Mouse (Mus musculus): Measurements from ENCODE around the gene Cacna1d. TPM values are rescaled to one million over a fixed set of nuclear protein-coding genes. Genes with fewer than 3 reads are reported as not detected.

Cacna1d gene
- total RNA-seq, 2 experiments from 2014 or later = 0.36 to 0.38 TPM

DNA sequence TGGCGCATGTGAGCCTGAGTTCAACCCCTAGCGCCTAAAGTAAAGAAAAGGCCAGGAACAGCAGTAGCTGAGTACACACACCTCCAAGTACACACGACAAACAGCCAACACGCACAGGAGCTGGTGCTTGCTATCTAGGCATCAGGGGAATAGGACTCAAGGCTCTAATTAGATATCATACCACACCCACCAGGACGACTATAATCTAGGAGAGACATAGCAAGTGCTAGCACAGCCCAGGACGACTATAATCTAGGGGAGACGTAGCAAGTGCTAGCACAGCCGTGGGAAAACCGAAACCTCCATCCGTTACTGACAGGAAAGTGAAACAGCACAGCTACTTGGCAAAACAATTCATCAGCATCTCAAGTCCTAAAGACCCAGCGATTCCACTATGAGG is 162.1 kb downstream of the Cacna1d start:
- intact Hi-C loops (cut with DNase I) = no loop called here
- TF ChIP-seq CTCF (IDR thresholded peaks at IDR 0.05) = no peak

DNA sequence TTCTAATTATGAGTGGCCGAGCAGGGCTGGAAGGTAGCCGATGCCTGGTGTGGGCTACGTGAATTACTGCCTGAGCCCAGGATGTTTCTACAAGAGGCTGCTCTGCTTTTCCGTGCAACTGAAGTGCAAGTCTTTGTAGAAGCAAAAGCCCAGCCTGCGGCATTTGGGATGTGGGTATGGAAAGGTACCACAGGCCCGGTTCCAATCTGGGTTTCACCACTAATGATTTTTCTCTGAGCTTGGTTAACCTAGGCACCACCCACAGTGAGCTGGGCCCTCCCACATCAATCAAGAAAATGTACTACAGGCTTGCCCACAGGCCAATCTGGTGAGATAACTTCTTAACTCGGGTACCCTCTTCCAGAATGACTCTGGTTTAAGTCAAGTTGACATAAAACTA is 163.8 kb downstream of the Cacna1d start:
- DNase-seq = no peak
- TF ChIP-seq CTCF (IDR thresholded peaks at IDR 0.05) = no peak
- H3K27ac ChIP-seq = no peak overlapping the region
- intact Hi-C loops (cut with DNase I) = no loop called here
- H3K4me3 ChIP-seq = no peak overlapping the region

More for the DNA sequence above, 162.1 kb downstream of the Cacna1d start:
- Histone ChIP-seq H3K4me3 (no peak overlapping the region), H3K27ac (no peak overlapping the region)
- DNase-seq = no peak

DNA sequence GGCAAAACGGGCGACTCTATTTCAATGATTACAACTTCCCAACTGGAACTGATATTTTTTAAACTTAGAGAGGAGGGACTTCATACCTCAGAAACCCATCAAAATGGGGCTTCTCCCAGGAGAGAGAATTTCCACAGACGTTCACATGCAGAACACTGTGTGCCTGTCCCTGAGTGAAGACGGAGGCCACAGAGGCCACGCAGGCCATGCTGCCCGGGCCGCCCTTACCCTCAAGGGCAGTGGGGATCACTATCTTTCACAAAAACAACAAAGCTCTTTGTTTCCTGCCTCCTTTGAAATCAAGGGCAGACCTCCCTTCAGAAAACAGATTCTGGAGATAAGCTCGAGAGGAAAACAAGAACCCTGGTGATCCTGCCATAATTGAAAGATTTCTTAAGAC is 164.2 kb downstream of the Cacna1d start:
- TF ChIP-seq CTCF (IDR thresholded peaks at IDR 0.05) = no peak
- no peak for DNase-seq

DNA sequence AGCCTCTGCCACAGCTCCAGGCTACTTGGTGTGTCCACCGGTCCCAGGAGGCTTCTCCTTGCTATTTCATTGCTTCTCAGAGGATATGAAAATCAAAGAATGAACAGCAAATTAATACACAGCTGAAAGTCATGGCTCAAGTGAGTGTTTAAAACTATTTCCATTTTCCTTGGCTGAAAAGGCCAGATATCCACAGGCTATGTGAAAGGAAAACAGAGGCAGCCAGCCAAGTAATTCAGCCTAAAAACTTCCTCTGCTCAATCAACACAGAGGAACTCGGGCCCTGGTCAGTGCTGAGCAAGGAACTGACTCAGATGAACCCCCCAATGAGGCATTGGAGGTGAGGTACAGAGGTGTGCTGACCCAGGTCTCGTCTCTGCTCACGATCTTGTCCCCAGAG is 165.0 kb downstream of the Cacna1d start:
- H3K27ac ChIP-seq = no peak overlapping the region
- H3K4me3 ChIP-seq = no peak overlapping the region
- no peak for TF ChIP-seq CTCF (IDR thresholded peaks at IDR 0.05)
- DNase-seq = no peak
- intact Hi-C loops (cut with DNase I) = no loop called here

More for the DNA sequence above, 164.2 kb downstream of the Cacna1d start:
- Histone ChIP-seq H3K4me3 (no peak overlapping the region), H3K27ac (no peak overlapping the region)
- intact Hi-C loops (cut with DNase I) = no loop called here

DNA sequence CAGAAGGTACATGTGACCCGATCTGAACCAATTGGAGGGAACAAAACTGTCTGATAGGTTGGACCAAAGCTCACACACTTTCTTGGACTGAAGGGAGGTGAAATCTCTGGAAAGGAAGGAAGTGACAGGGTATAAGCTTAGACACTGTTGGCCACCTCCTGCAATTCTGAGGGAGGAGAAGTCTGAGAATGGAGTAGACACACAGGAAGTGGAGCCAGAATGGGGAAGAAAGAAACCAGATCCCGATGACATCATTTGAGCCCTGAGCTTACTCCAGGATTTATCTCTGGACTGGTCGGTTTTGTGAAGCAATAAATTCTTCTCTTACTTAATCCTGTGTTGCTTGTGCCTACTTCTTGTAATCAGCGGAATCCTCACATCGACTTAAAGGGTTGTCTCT is 166.3 kb downstream of the Cacna1d start:
- intact Hi-C loops (cut with DNase I) = no loop called here
- DNase-seq = no peak
- no peak overlapping the region for H3K27ac ChIP-seq
- H3K4me3 ChIP-seq = no peak overlapping the region
- no peak for TF ChIP-seq CTCF (IDR thresholded peaks at IDR 0.05)

DNA sequence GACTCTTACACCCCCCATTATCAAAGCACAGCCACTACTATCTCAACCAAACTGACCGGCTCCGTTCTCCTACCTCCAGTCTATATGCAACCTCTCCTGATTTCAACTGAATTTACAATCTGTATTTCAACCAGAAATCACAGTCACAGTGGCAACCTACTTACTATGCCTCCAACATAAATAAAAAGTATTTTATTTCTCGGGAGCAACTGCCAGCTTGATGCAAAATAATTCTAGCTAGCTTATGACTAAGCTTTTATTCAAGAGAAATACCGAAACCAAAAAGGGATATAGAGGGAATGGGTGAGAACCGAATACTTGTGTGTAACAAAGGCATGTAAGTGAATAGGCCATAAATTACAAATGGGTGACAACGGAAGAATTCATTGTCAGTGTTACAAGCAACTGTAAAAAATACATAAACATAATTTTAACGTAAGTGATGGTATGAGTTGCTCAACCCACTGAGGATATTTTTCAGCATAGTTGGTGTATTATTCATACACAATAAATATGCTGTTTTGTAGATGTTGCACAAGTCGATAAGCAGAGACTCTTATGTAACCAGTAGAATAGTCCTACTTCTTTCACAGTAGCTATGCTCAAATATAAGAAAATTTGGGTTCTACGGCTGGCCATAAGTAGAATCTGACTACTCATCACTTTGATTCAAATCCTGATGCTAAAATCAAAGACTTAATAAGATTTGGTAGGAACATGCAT is 172.4 kb downstream of the Cacna1d start:
- intact Hi-C loops (cut with DNase I) = no loop called here
- no peak for TF ChIP-seq CTCF (IDR thresholded peaks at IDR 0.05)
- Histone ChIP-seq H3K27ac (no peak overlapping the region), H3K4me3 (no peak overlapping the region)
- no peak for DNase-seq

DNA sequence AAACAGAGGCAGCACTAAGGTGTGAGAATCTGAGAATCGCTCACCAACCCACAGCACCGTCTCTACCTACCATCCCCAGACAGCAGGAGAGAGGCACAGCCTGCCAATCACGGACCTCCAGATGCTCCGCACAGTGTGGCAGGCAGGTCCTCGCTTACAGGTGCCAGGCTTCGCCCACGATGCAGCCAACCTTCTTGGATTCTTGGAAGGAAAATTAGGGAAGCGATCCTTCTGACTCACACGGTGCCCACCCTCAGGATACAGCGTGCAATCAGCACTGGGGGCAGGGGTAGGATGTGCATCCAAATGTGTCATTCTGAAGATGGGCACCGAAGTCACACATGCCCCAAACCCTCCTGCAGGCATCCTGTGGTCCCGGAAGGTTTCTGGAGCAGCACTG is 173.0 kb downstream of the Cacna1d start:
- intact Hi-C loops (cut with DNase I) = no loop called here
- H3K4me3 ChIP-seq = no peak overlapping the region

DNA sequence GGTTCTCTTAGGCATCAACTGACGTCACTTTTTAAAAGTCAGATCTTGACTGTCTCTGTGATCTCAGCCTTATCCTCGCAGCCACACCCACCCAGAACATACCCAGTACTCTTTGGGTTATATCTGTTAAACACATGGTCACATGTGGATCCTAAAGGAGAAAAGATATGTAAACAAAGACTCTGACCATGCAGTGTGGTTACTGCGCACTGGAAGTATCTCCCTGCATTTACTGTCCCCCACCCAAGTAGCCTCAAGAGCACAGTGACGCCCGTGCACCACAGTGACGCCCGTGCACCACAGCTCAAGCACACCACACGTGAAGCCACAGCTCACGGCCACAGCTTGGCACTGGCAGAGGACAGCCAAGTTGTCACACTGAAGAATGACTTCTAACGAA is 173.6 kb downstream of the Cacna1d start:
- DNase-seq = no peak
- intact Hi-C loops (cut with DNase I) = no loop called here
- TF ChIP-seq CTCF (IDR thresholded peaks at IDR 0.05) = no peak

More for the DNA sequence above, 173.0 kb downstream of the Cacna1d start:
- TF ChIP-seq CTCF (IDR thresholded peaks at IDR 0.05) = no peak
- no peak overlapping the region for H3K27ac ChIP-seq
- DNase-seq = no peak

DNA sequence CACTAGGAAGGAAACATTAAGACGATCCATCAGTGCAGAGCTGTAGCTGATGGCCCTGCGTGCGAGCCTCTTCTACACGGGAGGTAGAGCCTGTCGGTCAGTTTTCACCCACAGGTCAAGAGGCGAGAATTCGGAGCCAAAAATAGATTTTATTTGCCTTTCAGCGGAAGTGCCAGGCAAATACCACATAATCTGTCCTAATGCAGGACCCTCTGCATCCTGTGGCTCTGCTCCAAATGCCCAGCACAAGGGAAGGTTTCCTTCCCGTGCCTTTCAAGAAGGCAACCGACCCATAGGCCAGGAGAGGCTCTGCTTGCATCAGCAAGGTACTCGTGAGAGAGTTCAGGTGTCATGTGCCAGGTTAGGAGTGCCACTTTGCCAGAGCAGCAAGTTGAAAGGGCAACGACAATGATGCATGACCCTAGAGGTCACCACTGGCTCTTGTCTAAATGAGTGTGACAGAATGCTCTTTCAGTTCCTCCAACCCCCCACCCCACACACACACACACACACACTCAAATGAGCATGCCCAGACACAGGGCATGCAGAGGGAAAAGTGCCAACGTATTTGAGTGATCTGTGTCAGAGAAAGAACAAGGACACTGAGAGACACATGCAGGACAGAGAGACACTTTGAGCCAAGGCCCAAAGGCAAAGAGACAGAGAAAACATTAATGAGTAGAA is 179.9 kb downstream of the Cacna1d start:
- Histone ChIP-seq H3K4me3 (no peak overlapping the region), H3K27ac (no peak overlapping the region)
- DNase-seq = no peak
- no peak for TF ChIP-seq CTCF (IDR thresholded peaks at IDR 0.05)
- intact Hi-C loops (cut with DNase I) = no loop called here

More for the DNA sequence above, 173.6 kb downstream of the Cacna1d start:
- Histone ChIP-seq H3K27ac (no peak overlapping the region), H3K4me3 (no peak overlapping the region)

DNA sequence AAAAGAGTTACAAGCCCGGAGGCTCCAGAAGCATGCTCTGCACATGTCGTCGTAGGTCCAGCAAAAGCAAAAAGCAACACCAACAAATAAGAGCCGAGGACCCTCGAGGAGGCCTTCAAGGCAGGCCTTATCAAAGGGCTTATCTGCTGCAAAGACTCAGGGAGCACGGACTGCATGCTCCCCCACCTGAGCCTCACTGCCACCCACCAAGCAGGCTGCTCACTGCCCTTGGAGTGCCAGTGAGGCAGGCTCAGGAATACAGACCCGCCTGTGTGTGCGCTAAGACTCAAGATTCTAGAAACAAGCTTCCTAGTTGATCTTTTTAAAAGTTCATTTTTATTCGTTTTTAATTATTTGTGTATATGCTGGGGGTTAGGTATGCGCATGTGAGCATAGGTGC is 181.0 kb downstream of the Cacna1d start:
- intact Hi-C loops (cut with DNase I) = no loop called here
- no peak for TF ChIP-seq CTCF (IDR thresholded peaks at IDR 0.05)

DNA sequence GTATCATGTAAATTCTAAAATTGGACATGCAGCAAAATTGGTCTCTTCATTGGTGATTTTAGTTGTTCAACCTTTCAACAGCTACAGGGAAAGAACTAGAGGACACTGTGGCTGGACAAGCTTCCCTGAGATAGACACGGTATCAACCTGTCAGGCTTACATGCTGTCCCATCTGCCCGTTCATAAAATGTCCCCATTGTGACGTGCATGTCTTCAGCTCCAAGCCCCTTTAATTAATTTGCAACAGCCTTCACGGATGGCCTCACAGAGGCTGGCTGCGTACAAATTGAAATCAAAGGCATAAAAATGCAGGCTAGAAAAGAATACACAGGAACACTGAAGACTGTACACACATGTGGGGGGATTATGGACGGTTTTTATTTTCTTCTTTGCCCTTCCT is 185.0 kb downstream of the Cacna1d start:
- no peak for TF ChIP-seq CTCF (IDR thresholded peaks at IDR 0.05)
- DNase-seq = no peak
- H3K27ac ChIP-seq = no peak overlapping the region
- no peak overlapping the region for H3K4me3 ChIP-seq
- intact Hi-C loops (cut with DNase I) = no loop called here

More for the DNA sequence above, 181.0 kb downstream of the Cacna1d start:
- no peak overlapping the region for H3K27ac ChIP-seq
- DNase-seq = no peak
- H3K4me3 ChIP-seq = no peak overlapping the region

DNA sequence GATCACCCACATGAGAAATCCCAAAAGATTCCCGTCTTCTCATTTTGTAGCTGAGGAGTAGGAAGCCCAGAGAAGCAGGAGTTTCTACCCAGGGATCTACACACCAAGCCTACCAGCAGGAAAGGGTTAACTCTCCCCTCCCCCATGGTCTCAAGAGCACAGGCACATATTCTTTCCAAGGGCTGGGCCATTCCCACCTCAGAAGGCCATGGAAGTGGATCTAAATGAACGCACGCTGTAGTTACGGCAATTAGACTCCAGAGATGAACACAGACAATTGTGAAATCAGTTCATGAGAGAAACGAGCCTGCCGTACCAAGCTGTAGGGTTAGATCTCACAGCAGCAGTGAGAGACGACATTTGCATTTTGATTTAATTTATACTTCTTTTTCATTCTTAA is 191.3 kb downstream of the Cacna1d start:
- no peak for DNase-seq
- no peak overlapping the region for H3K4me3 ChIP-seq
- intact Hi-C loops (cut with DNase I) = no loop called here
- H3K27ac ChIP-seq = no peak overlapping the region
- no peak for TF ChIP-seq CTCF (IDR thresholded peaks at IDR 0.05)

DNA sequence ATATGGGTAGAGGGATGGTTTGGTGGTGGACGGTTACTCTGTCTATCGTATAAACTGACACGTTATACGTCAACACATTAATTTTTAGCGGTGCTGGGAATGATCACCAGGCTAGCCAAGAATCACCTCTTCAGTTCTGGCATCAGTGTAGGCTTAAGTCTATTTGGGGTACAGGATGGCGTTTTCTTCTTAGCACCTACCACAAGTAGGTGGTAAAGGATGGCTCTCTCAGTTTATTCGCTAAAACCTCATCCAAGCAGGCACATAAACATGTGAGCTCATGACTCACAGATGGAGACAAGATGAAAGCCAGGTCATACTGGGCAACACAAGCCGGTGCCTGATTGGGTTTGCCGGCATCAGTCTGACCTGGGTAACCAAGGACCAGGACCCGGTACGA is 193.8 kb downstream of the Cacna1d start:
- DNase-seq = no peak
- Histone ChIP-seq H3K27ac (no peak overlapping the region), H3K4me3 (no peak overlapping the region)
- intact Hi-C loops (cut with DNase I) = no loop called here
- TF ChIP-seq CTCF (IDR thresholded peaks at IDR 0.05) = no peak

DNA sequence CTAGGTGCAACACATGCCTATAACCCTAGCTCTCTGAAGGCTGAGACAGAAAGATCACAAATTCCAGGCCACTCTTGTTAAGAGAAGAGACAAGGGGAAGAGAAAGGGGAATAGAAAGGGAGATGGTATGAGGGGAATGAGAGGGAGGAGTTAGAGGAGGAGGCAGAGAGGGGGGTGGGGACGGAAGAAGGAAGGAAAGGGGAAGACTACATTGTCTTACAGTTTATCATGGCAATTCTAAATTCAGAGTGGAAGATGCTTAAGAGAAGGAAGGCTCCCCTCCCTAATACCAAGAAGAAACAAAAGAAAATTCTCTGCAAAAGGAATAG is 199.2 kb downstream of the Cacna1d start:
- DNase-seq = no peak
- no peak for TF ChIP-seq CTCF (IDR thresholded peaks at IDR 0.05)
- no peak overlapping the region for H3K4me3 ChIP-seq
- no peak overlapping the region for H3K27ac ChIP-seq
- intact Hi-C loops (cut with DNase I) = no loop called here

All from gastrocnemius, adult 2 months (tissue).